In the genomic region with DNA sequence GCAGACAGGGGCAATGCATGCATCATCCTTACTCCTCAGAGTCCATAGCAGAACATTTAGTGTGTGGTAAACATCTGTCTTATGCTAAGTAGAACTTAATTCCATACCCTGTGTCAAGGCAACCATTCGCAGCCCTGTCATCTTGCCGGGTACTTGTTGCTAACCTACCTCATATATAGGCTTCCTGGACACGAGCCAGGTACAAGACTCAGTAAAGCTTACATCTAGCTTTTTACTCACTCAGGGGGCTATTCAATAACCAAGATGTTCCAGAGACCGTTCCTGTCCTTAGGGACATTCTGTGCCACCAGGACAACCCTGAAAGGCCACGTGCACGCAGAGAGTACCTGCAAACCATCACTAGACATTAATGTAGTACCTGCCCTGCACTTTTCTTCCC, we compare ENCODE assay signal across 15 mouse cellular contexts.
A peak's percentile ranks its signal among the peaks of the same experiment; 100 is the strongest.
DNase-seq lines count a peak whose midpoint lies in the region.
"Had no signal": no experiment of that assay in that cellular context is flagged by ENCODE, and none has a peak within 500 bp of the region (broad histone marks: within the 10 kb centered on the region; RNA-seq: fewer than 3 reads in every experiment).

No protein-coding gene starts in this region.

- intact Hi-C loops in heart, postnatal 14 days (cut with DNase I): no loop called here
- intact Hi-C loops in left cerebral cortex, postnatal 14 days (cut with DNase I): no loop called here

- DNase-seq in heart, adult 11 months: peak; percentile 68
- no peak for DNase-seq in heart, postnatal 14 days
- DNase-seq in left cerebral cortex, postnatal 14 days (ENCODE audit: low spot score in 2 of 2): peak; percentile 9 to 42
- no peak for DNase-seq in left cerebral cortex, adult 8-10 months (ENCODE audit: low spot score in 2 of 2)
- peak; percentile 12 for DNase-seq in right cerebral cortex, postnatal 14 days
- no peak for DNase-seq in right cerebral cortex, adult 18-20 months
- DNase-seq: adrenal gland, adult 8-10 months; adrenal gland, postnatal 14 days; adrenal gland, postnatal 36 days; B cell, adult 2 months; cerebellum, adult 11-12 months; cerebellum, adult 2 months; cerebellum, adult 9-10 months; cerebellum, postnatal 10 days; cerebellum, postnatal 25 days had no signal

Comparison
In these comparisons a context has a peak if more than half of its experiments do, and no peak if none do; other contexts are left out.
1. DNase-seq: peak in heart, adult 11 months (single experiment), left cerebral cortex, postnatal 14 days (2 of 2) and right cerebral cortex, postnatal 14 days (single experiment); none in heart, postnatal 14 days (0 of 2), left cerebral cortex, adult 8-10 months (0 of 2) and right cerebral cortex, adult 18-20 months (single experiment).